ENCODE assay signal across 8 mouse cellular contexts in genomic region chr14:103070790-103071189, GRCm38 (mm10). TPM values are rescaled to one million over a fixed set of nuclear protein-coding genes. Genes with fewer than 3 reads are reported as not detected.
DNase-seq lines count a peak whose midpoint lies in the region; ATAC-seq and TF ChIP-seq lines count a peak whose summit lies in the region.

No protein-coding gene starts in this region.

- H3K36me3 ChIP-seq in kidney, adult 2 months (ENCODE audit: control insufficient read depth, insufficient read depth, low read length): no peaks in the 10 kb centered on the region; the same call in 1 of the 2 replicates
- H3K36me3 ChIP-seq in heart, embryonic 11.5 days (ENCODE audit: control insufficient read depth, insufficient read depth, low read length): no peaks in the 10 kb centered on the region
- H3K36me3 ChIP-seq in midbrain, embryonic 14.5 days (ENCODE audit: control insufficient read depth, insufficient read depth, low read length): no peaks in the 10 kb centered on the region; the same call in 1 of the 2 replicates

- peak overlapping the region; percentile 75 for H3K27ac ChIP-seq in kidney, adult 2 months (ENCODE audit: insufficient read depth, low read depth, low read length)
- peak overlapping the region; percentile 96; the same call in 1 of the 2 replicates for H3K27ac ChIP-seq in bone marrow, adult 2 months (ENCODE audit: control insufficient read depth, insufficient read depth, low read depth, low read length, poor library complexity)
- H3K27ac ChIP-seq in heart, embryonic 11.5 days (ENCODE audit: low read depth, low read length): peak overlapping the region; percentile 89; the same call in 1 of the 2 replicates
- no peak overlapping the region for H3K27ac ChIP-seq in midbrain, embryonic 14.5 days (replicated peaks; ENCODE audit: low read depth, low read length)

- 1% methylated on average over 10 of the region's 10 CpGs for WGBS in kidney, adult 2 months
- WGBS in bone marrow, adult 2 months: 2% methylated on average over 10 of the region's 10 CpGs
- 3% methylated on average over 10 of the region's 10 CpGs for WGBS in heart, embryonic 11.5 days (ENCODE audit: insufficient replicate concordance)
- WGBS in midbrain, embryonic 14.5 days: 8% methylated on average over 10 of the region's 10 CpGs

- TF ChIP-seq POLR2A in kidney, adult 2 months (IDR thresholded peaks at IDR 0.05; ENCODE audit: low read depth, low read length): no peak
- TF ChIP-seq POLR2A in bone marrow, adult 2 months (IDR thresholded peaks at IDR 0.05; ENCODE audit: borderline replicate concordance, control insufficient read depth, low read depth, low read length): no peak

- H3K4me1 ChIP-seq in kidney, adult 2 months (ENCODE audit: control insufficient read depth, insufficient read depth, low read length): peaks cover 8% of the 10 kb centered on the region; the same call in 1 of the 2 replicates
- no peaks in the 10 kb centered on the region; the same call in 1 of the 2 replicates for H3K4me1 ChIP-seq in bone marrow, adult 2 months (ENCODE audit: control insufficient read depth, insufficient read depth, low read length)
- 0 out of 2 replicates have a peak, but pooled peaks cover 2% of the 10 kb centered on the region for H3K4me1 ChIP-seq in heart, embryonic 11.5 days (ENCODE audit: control insufficient read depth, insufficient read depth, low read length)
- H3K4me1 ChIP-seq in midbrain, embryonic 14.5 days (ENCODE audit: control insufficient read depth, insufficient read depth, low read length): peaks cover 9% of the 10 kb centered on the region; the same call in 1 of the 2 replicates

- no peak for ATAC-seq in heart, embryonic 11.5 days (replicated peaks; ENCODE audit: insufficient number of reproducible peaks, low FRiP score, low TSS enrichment)
- ATAC-seq in midbrain, embryonic 14.5 days (ENCODE audit: low FRiP score, low TSS enrichment): no peak
- ATAC-seq in activated CD4-positive, CD25-positive, alpha-beta regulatory T cell, adult 4 months: no peak
- ATAC-seq in inflammation-experienced regulatory T-cells, adult 6 months: no peak

- DNase-seq in kidney, adult 2 months: no peak
- no peak for DNase-seq in kidney, adult 11 months
- peak; percentile 40 for DNase-seq in liver
- peak; percentile 7 for DNase-seq in midbrain, embryonic 14.5 days

- H3K4me2 ChIP-seq in heart, embryonic 11.5 days: peak overlapping the region; percentile 88
- peak overlapping the region; percentile 87 for H3K4me2 ChIP-seq in midbrain, embryonic 14.5 days (ENCODE audit: low read length)

- TF ChIP-seq CTCF in kidney, adult 2 months (conservative IDR thresholded peaks at IDR 0.05; ENCODE audit: insufficient read depth, insufficient read length, low read depth, low read length): no peak
- no peak for TF ChIP-seq CTCF in bone marrow, adult 2 months (IDR thresholded peaks at IDR 0.05; ENCODE audit: control insufficient read depth, insufficient read depth, low read length)

- no peaks in the 10 kb centered on the region for H3K27me3 ChIP-seq in kidney, adult 2 months (replicated peaks; ENCODE audit: control insufficient read depth, insufficient read depth, low read length)
- no peaks in the 10 kb centered on the region for H3K27me3 ChIP-seq in heart, embryonic 11.5 days (ENCODE audit: control insufficient read depth, insufficient read depth, low read length)
- no peaks in the 10 kb centered on the region for H3K27me3 ChIP-seq in midbrain, embryonic 14.5 days (ENCODE audit: control insufficient read depth, insufficient read depth, low read length)

- peak overlapping the region; percentile 73 for H3K4me3 ChIP-seq in kidney, adult 2 months (ENCODE audit: insufficient read depth, low read depth, low read length)
- H3K4me3 ChIP-seq in bone marrow, adult 2 months (replicated peaks; ENCODE audit: control insufficient read depth, low read depth, low read length): peak overlapping the region; percentile 62
- peak overlapping the region; percentile 64 for H3K4me3 ChIP-seq in heart, embryonic 11.5 days (ENCODE audit: low read depth, low read length)
- H3K4me3 ChIP-seq in midbrain, embryonic 14.5 days (replicated peaks; ENCODE audit: low read depth, low read length): peak overlapping the region; percentile 67

- no peaks in the 10 kb centered on the region for H3K9me3 ChIP-seq in heart, embryonic 11.5 days (replicated peaks; ENCODE audit: control insufficient read depth, low read length)
- H3K9me3 ChIP-seq in midbrain, embryonic 14.5 days (ENCODE audit: control insufficient read depth, low read length): no peaks in the 10 kb centered on the region

- peak overlapping the region; percentile 79 for H3K9ac ChIP-seq in heart, embryonic 11.5 days (ENCODE audit: low read depth, low read length)
- peak overlapping the region; percentile 63; the same call in 1 of the 2 replicates for H3K9ac ChIP-seq in midbrain, embryonic 14.5 days (replicated peaks; ENCODE audit: low read length)

RNA-seq across cellular contexts. Expression of gene Cln5, which starts 0.8 kb away (rescaled TPM):
- polyA plus RNA-seq in kidney, adult 2 months (2012; rRNA removed): 24.9 and 26.5 TPM in 2 replicates
- polyA plus RNA-seq in bone marrow, adult 2 months (2011; ENCODE audit: insufficient read depth, insufficient read length, low replicate concordance, missing spikeins): 4.9 and 15.5 TPM in 2 replicates
- 31.4 and 32.2 TPM in 2 replicates for polyA plus RNA-seq in heart, embryonic 11.5 days (2014; fragmentation: Nextera tagmentation; extraction: Ambion mirVana)
- polyA plus RNA-seq in midbrain, embryonic 14.5 days (2014; fragmentation: Nextera tagmentation; extraction: Ambion mirVana): 9.0 and 13.3 TPM in 2 replicates
- 10 to 100 TPM; 15.5 to 19.6 TPM for polyA plus RNA-seq in activated CD4-positive, CD25-positive, alpha-beta regulatory T cell, adult 4 months (2017; shearing (Covaris generic))
- polyA plus RNA-seq in inflammation-experienced regulatory T-cells, adult 6 months (2017; shearing (Covaris generic)): 10 to 100 TPM; 17.2 to 20.0 (median 17.9) TPM

RNA-seq across cellular contexts. Expression of gene Acod1, which starts 24.0 kb away (rescaled TPM):
- 0.04 TPM in 1 of 2 replicates, not detected in the other for polyA plus RNA-seq in kidney, adult 2 months (2012; rRNA removed)
- not detected in 2 replicates for polyA plus RNA-seq in bone marrow, adult 2 months (2011; ENCODE audit: insufficient read depth, insufficient read length, low replicate concordance, missing spikeins)
- not detected in 2 replicates for polyA plus RNA-seq in heart, embryonic 11.5 days (2014; fragmentation: Nextera tagmentation; extraction: Ambion mirVana)
- polyA plus RNA-seq in midbrain, embryonic 14.5 days (2014; fragmentation: Nextera tagmentation; extraction: Ambion mirVana): 0.24 TPM in 1 of 2 replicates, not detected in the other
- polyA plus RNA-seq in activated CD4-positive, CD25-positive, alpha-beta regulatory T cell, adult 4 months (2017; shearing (Covaris generic)): not detected
- under 1 TPM in 1 of 3 experiments, not detected in 2; 0.49 TPM for polyA plus RNA-seq in inflammation-experienced regulatory T-cells, adult 6 months (2017; shearing (Covaris generic))

RNA-seq across cellular contexts. Expression of gene Fbxl3, which starts 28.6 kb away (rescaled TPM):
- polyA plus RNA-seq in kidney, adult 2 months (2012; rRNA removed): 83.0 and 90.5 TPM in 2 replicates
- 26.6 and 36.3 TPM in 2 replicates for polyA plus RNA-seq in bone marrow, adult 2 months (2011; ENCODE audit: insufficient read depth, insufficient read length, low replicate concordance, missing spikeins)
- 23.0 and 27.2 TPM in 2 replicates for polyA plus RNA-seq in heart, embryonic 11.5 days (2014; fragmentation: Nextera tagmentation; extraction: Ambion mirVana)
- polyA plus RNA-seq in midbrain, embryonic 14.5 days (2014; fragmentation: Nextera tagmentation; extraction: Ambion mirVana): 30.4 and 36.2 TPM in 2 replicates
- polyA plus RNA-seq in activated CD4-positive, CD25-positive, alpha-beta regulatory T cell, adult 4 months (2017; shearing (Covaris generic)): 10 to 100 TPM; 26.5 to 31.1 TPM
- 10 to 100 TPM; 21.5 to 37.7 (median 28.2) TPM for polyA plus RNA-seq in inflammation-experienced regulatory T-cells, adult 6 months (2017; shearing (Covaris generic))

Comparison
In these comparisons a context has a peak if more than half of its experiments do, and no peak if none do; other contexts are left out.
1. DNase-seq: peak in liver (single experiment) and midbrain, embryonic 14.5 days (single experiment); none in kidney, adult 2 months (single experiment) and kidney, adult 11 months (single experiment).
2. Peak in every context shown above with its lines, with median percentiles within 50 percentile points of each other: H3K4me3 ChIP-seq.